Mouse (Mus musculus): ENCODE measurements around the gene Vmn1r32.

Vmn1r32 gene

GRCm38 (mm10) chr6:66559996-66560395 lies at the start of gene Vmn1r32:
TSS of gene Vmn1r32 (minus strand) at chr6:66560096.
- no peak for DNase-seq

- no peak for DNase-seq
Observed at GRCm38 (mm10) chr6:66595804-66596203, 35.9 kb upstream of the Vmn1r32 start.

DNA sequence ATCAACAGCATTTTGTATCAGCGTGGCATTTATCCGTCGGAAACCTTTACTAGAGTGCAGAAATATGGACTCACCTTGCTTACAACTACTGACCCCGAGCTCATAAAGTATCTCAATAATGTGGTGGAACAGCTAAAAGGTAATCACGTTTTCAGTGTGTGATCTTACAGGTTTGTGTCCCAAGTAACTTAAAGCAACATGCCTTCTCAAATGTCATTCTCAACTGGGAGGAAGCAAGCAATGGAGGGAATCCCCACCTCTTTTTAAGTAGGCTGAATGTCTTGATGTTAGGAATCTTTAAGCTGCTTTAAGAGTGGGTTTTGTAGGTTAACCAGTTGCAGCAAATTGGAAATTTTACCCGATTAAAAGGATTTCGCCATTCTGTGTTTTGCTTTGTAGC lies 23.9 kb downstream of the Vmn1r32 start:
- no peak for DNase-seq

GRCm38 (mm10) chr6:66535028-66535862 lies 24.7 kb downstream of the Vmn1r32 start, which contains the start of gene Mad2l1:
TSS of gene Mad2l1 (plus strand) at chr6:66535390.
- peak; percentile 100 for DNase-seq

- peak; percentile 7 for DNase-seq
Observed at GRCm38 (mm10) chr6:66534366-66534941, 25.4 kb downstream of the Vmn1r32 start.

GRCm38 (mm10) chr6:66533241-66533640 lies 26.7 kb downstream of the Vmn1r32 start:
- peak; percentile 68 for DNase-seq

GRCm38 (mm10) chr6:66528386-66528785 lies 31.5 kb downstream of the Vmn1r32 start:
- no peak for DNase-seq

- DNase-seq = no peak
Observed at GRCm38 (mm10) chr6:66516368-66516767, 43.5 kb downstream of the Vmn1r32 start.
